Mouse (Mus musculus): ENCODE measurements around the gene Ambra1. TPM values are rescaled to one million over a fixed set of nuclear protein-coding genes. Genes with fewer than 3 reads are reported as not detected.

Ambra1 gene
- polyA plus RNA-seq, 1 experiment from 2014 or later = 23.6 TPM

DNA sequence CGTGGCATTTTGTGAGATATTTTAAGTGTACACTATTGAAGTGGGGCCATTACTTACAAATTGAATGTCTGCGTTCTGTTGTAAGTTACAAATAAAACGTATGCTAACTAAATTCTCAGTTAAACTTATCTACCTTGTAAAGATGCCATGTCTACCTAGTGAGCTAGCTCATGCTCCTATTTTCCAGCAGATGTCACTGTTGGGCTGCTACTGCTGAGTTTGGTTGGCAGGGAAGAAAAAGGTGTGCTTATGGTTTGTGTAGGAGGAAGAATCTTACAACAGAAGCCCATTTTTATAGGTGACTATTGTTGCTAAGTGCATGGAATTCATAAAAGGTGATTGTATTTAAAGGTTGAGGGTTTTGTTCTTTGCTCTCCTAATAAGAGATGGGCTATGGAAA, 49.2 kb downstream of the Ambra1 start:
- H3K27me3 ChIP-seq (ENCODE audit: control insufficient read depth, insufficient read depth, low read length) = no peaks in the 10 kb centered on the region
- H3K27ac ChIP-seq (ENCODE audit: low read depth, low read length) = no peak overlapping the region
- H3K4me2 ChIP-seq (ENCODE audit: low read depth, low read length) = no peak overlapping the region
- H3K4me3 ChIP-seq (ENCODE audit: low read depth, low read length) = no peak overlapping the region
- no peak overlapping the region for H3K9ac ChIP-seq (replicated peaks; ENCODE audit: low read depth, low read length)
- no peaks in the 10 kb centered on the region for H3K36me3 ChIP-seq (ENCODE audit: control insufficient read depth, insufficient read depth, low read length)
- no peaks in the 10 kb centered on the region for H3K9me3 ChIP-seq (ENCODE audit: control insufficient read depth, low read length)
- no peaks in the 10 kb centered on the region for H3K4me1 ChIP-seq (ENCODE audit: control insufficient read depth, insufficient read depth, low read length)
- peak; percentile 58; the same call in 1 of the 2 replicates for ATAC-seq (ENCODE audit: low read depth)
- 73% methylated on average over 3 of the region's 3 CpGs for WGBS

DNA sequence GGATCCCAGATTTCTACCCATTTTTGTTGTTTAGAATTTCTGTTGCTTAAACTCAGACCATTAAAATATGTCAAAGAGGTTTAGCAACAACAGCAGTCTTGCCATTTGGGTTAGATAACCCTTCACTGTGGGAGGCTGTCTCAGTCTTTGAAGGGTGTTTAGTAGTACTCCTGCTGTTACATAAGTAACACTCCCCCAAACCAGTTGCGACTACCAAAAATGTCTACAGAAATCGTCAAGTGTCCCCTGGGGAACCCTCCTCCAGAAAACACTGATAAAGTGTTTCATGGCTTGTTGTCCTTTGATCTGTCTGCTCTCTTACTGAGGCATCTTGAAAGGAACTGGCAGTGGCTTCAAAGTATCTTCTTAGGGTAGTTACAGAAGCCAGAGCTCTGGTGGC, 61.7 kb downstream of the Ambra1 start:
- no peaks in the 10 kb centered on the region for H3K36me3 ChIP-seq (ENCODE audit: control insufficient read depth, insufficient read depth, low read length)
- H3K9ac ChIP-seq (replicated peaks; ENCODE audit: low read depth, low read length) = no peak overlapping the region
- ATAC-seq (ENCODE audit: low read depth) = no peak
- WGBS = 28% methylated on average over 2 of the region's 2 CpGs
- H3K27me3 ChIP-seq (ENCODE audit: control insufficient read depth, insufficient read depth, low read length) = no peaks in the 10 kb centered on the region
- H3K27ac ChIP-seq (ENCODE audit: low read depth, low read length) = no peak overlapping the region
- H3K9me3 ChIP-seq (ENCODE audit: control insufficient read depth, low read length) = no peaks in the 10 kb centered on the region
- H3K4me1 ChIP-seq (ENCODE audit: control insufficient read depth, insufficient read depth, low read length) = 0 out of 2 replicates have a peak, but pooled peaks cover 7% of the 10 kb centered on the region
- H3K4me2 ChIP-seq (ENCODE audit: low read depth, low read length) = no peak overlapping the region
- no peak overlapping the region for H3K4me3 ChIP-seq (ENCODE audit: low read depth, low read length)

DNA sequence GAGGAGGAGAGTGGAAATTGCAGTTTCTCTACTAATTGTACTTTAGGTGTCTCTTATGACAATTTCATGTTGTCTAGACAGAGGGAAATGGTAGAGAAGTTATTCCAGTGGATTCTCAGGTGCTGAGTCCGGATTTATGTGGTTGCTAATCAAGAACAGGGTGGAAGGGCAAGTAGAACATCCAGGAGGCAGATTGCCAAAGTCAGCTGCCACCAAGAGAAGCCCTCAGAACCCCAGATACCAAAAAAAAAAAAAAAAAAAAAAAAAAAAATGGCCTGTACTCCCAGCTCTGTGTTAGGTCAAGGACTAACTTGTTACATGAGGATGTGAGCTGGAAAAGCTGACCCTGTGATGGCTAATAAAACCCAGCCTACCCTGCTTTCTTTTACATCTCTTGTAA, 62.4 kb downstream of the Ambra1 start:
- Histone ChIP-seq H3K27me3 (ENCODE audit: control insufficient read depth, insufficient read depth, low read length) (no peaks in the 10 kb centered on the region), H3K9me3 (ENCODE audit: control insufficient read depth, low read length) (no peaks in the 10 kb centered on the region), H3K9ac (replicated peaks; ENCODE audit: low read depth, low read length) (no peak overlapping the region), H3K4me2 (ENCODE audit: low read depth, low read length) (no peak overlapping the region), H3K27ac (ENCODE audit: low read depth, low read length) (no peak overlapping the region), H3K36me3 (ENCODE audit: control insufficient read depth, insufficient read depth, low read length) (no peaks in the 10 kb centered on the region), H3K4me1 (ENCODE audit: control insufficient read depth, insufficient read depth, low read length) (0 out of 2 replicates have a peak, but pooled peaks cover 7% of the 10 kb centered on the region), H3K4me3 (ENCODE audit: low read depth, low read length) (no peak overlapping the region)
- no peak for ATAC-seq (ENCODE audit: low read depth)
- 80% methylated on average over 1 of the region's 1 CpGs for WGBS

DNA sequence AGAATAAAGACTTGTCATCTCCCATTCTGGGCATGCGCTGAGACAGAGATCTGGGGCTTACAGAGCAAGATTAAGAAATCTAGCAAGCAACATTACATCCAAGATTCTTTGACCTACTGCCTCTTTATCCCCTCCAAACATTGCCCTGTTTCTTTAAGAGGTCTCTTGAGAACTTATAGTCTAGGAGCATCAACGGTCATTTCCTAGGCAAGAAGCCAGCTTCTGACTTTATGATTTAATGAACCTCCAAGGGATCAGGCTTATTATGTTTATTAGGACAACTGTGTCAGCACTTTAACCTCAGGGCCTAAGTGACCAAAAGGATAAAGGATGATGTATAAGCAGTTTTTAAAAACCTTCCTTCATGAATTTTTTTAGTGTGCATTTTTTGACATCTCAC, 64.5 kb downstream of the Ambra1 start:
- Histone ChIP-seq H3K27ac (ENCODE audit: low read depth, low read length) (no peak overlapping the region), H3K9me3 (ENCODE audit: control insufficient read depth, low read length) (no peaks in the 10 kb centered on the region), H3K27me3 (ENCODE audit: control insufficient read depth, insufficient read depth, low read length) (no peaks in the 10 kb centered on the region), H3K4me3 (ENCODE audit: low read depth, low read length) (no peak overlapping the region), H3K36me3 (ENCODE audit: control insufficient read depth, insufficient read depth, low read length) (no peaks in the 10 kb centered on the region), H3K9ac (replicated peaks; ENCODE audit: low read depth, low read length) (no peak overlapping the region), H3K4me2 (ENCODE audit: low read depth, low read length) (no peak overlapping the region), H3K4me1 (ENCODE audit: control insufficient read depth, insufficient read depth, low read length) (0 out of 2 replicates have a peak, but pooled peaks cover 7% of the 10 kb centered on the region)
- WGBS = 57% methylated on average over 2 of the region's 2 CpGs
- no peak for ATAC-seq (ENCODE audit: low read depth)

DNA sequence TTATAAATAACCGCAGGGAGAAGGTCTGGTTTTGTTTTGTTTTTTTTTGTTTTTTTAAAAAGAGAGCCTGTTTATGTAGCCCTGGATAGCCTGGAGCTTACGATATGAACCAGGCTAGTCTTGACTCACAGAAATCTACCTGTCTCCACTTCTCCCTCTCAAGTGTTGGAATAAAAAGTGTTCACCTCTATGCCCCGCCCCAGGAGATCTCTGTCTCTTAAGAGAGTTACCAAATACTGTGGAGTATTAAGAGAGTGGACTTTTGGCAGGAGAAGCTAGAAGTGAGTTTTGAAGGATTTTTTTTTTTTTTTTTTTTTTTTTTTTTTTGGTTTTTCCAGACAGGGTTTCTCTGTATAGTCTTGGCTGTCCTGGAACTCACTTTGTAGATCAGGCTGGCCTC, 65.2 kb downstream of the Ambra1 start:
- Histone ChIP-seq H3K27ac (ENCODE audit: low read depth, low read length) (no peak overlapping the region), H3K4me2 (ENCODE audit: low read depth, low read length) (no peak overlapping the region), H3K27me3 (ENCODE audit: control insufficient read depth, insufficient read depth, low read length) (no peaks in the 10 kb centered on the region), H3K9ac (replicated peaks; ENCODE audit: low read depth, low read length) (no peak overlapping the region), H3K4me1 (ENCODE audit: control insufficient read depth, insufficient read depth, low read length) (0 out of 2 replicates have a peak, but pooled peaks cover 7% of the 10 kb centered on the region), H3K36me3 (ENCODE audit: control insufficient read depth, insufficient read depth, low read length) (no peaks in the 10 kb centered on the region), H3K9me3 (ENCODE audit: control insufficient read depth, low read length) (no peaks in the 10 kb centered on the region), H3K4me3 (ENCODE audit: low read depth, low read length) (no peak overlapping the region)
- ATAC-seq (ENCODE audit: low read depth) = no peak
- WGBS = 80% methylated on average over 3 of the region's 3 CpGs

DNA sequence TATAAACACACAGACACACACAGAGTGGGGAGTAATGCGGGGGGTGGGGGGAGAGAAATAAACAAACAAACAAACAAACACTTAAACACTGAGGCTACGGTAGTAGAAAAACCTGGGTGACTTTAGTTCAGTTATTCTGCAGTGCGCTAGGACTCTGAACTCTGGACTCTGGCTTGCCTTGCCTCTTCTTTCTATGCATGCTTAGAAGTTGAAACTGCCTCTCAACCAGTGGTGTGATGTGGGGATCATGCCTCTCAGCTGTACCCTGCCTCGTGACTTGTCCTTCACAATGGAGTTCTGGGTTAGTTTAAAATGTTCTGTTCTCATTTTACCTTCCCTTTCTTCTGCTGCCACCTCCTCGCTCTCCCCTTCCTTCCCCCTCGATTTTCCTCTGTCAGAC, 81.5 kb downstream of the Ambra1 start:
- WGBS = 92% methylated on average over 6 of the region's 6 CpGs
- H3K4me1 ChIP-seq (ENCODE audit: control insufficient read depth, insufficient read depth, low read length) = no peaks in the 10 kb centered on the region
- H3K27me3 ChIP-seq (ENCODE audit: control insufficient read depth, insufficient read depth, low read length) = no peaks in the 10 kb centered on the region
- ATAC-seq (ENCODE audit: low read depth) = no peak
- no peaks in the 10 kb centered on the region for H3K9me3 ChIP-seq (ENCODE audit: control insufficient read depth, low read length)
- 0 out of 2 replicates have a peak, but pooled peaks cover 4% of the 10 kb centered on the region for H3K36me3 ChIP-seq (ENCODE audit: control insufficient read depth, insufficient read depth, low read length)
- no peak overlapping the region for H3K4me2 ChIP-seq (ENCODE audit: low read depth, low read length)
- H3K4me3 ChIP-seq (ENCODE audit: low read depth, low read length) = no peak overlapping the region
- no peak overlapping the region for H3K9ac ChIP-seq (replicated peaks; ENCODE audit: low read depth, low read length)
- no peak overlapping the region for H3K27ac ChIP-seq (ENCODE audit: low read depth, low read length)

DNA sequence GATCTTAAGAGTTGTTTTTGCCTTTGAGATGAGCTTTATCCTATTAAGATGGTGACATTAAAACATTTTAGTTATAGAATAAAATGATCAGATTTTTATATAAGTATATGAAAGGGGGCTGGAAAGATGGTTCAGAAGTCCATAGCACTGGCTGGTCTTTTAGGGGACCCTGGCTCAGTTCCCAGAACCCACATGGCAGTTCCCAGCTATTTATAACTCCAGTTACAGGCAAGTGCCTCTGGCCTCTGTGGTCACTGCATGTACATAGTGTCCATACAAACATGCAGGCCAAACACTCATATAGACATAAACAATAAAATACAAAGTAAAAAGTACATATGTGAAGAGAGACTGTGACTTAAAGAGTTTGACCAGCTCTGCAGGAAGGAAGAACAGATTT, 86.8 kb downstream of the Ambra1 start:
- H3K4me3 ChIP-seq (ENCODE audit: low read depth, low read length) = no peak overlapping the region
- no peak overlapping the region for H3K27ac ChIP-seq (ENCODE audit: low read depth, low read length)
- H3K27me3 ChIP-seq (ENCODE audit: control insufficient read depth, insufficient read depth, low read length) = no peaks in the 10 kb centered on the region
- H3K4me1 ChIP-seq (ENCODE audit: control insufficient read depth, insufficient read depth, low read length) = no peaks in the 10 kb centered on the region
- H3K9ac ChIP-seq (replicated peaks; ENCODE audit: low read depth, low read length) = no peak overlapping the region
- H3K4me2 ChIP-seq (ENCODE audit: low read depth, low read length) = no peak overlapping the region
- no peak for ATAC-seq (ENCODE audit: low read depth)
- no peaks in the 10 kb centered on the region for H3K36me3 ChIP-seq (ENCODE audit: control insufficient read depth, insufficient read depth, low read length)
- H3K9me3 ChIP-seq (ENCODE audit: control insufficient read depth, low read length) = no peaks in the 10 kb centered on the region

DNA sequence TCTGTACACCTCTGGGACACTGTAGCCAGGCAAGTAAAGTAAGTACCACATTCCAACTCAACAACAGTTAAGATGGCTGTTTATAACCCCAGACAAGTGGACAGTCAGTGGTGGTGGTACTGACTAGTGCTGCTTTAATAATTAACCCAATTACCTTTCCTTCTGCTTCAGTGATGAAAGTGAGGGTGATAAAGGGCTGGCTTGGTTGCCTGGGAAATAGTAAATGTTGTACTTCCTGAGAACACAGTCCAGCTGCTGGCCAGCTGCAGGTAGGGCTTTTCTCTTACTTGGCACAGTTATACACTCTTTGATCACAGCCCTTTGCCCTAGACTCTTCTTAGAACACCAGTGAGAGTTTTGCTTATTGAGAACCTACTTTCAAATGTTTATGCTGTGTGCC, 102.3 kb downstream of the Ambra1 start:
- Histone ChIP-seq H3K36me3 (ENCODE audit: control insufficient read depth, insufficient read depth, low read length) (no peaks in the 10 kb centered on the region), H3K4me2 (ENCODE audit: low read depth, low read length) (no peak overlapping the region), H3K4me3 (ENCODE audit: low read depth, low read length) (no peak overlapping the region), H3K27me3 (ENCODE audit: control insufficient read depth, insufficient read depth, low read length) (no peaks in the 10 kb centered on the region), H3K27ac (ENCODE audit: low read depth, low read length) (no peak overlapping the region), H3K9me3 (ENCODE audit: control insufficient read depth, low read length) (no peaks in the 10 kb centered on the region), H3K9ac (replicated peaks; ENCODE audit: low read depth, low read length) (no peak overlapping the region), H3K4me1 (ENCODE audit: control insufficient read depth, insufficient read depth, low read length) (no peaks in the 10 kb centered on the region)
- ATAC-seq (ENCODE audit: low read depth) = no peak

DNA sequence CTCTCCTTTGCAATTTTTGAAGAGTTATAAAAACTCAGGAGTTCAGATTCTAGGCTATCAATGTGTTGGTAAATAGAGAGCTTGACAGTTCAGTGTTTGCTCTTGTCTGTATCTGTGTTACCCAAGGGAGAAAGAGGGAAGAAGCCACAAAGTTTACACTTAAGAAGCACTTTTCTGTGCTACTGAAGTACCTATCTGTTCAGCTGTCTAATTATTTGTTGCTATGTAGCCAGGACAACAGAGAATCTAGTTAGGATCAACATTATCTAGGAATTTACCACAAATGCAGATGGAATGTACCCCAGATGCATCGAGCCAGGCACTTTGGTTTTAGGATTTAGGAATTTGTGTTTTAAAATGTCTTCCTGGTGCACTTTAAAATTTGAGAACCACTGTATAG, 104.3 kb downstream of the Ambra1 start:
- Histone ChIP-seq H3K36me3 (ENCODE audit: control insufficient read depth, insufficient read depth, low read length) (no peaks in the 10 kb centered on the region), H3K4me3 (ENCODE audit: low read depth, low read length) (no peak overlapping the region), H3K4me2 (ENCODE audit: low read depth, low read length) (no peak overlapping the region), H3K4me1 (ENCODE audit: control insufficient read depth, insufficient read depth, low read length) (no peaks in the 10 kb centered on the region), H3K27ac (ENCODE audit: low read depth, low read length) (no peak overlapping the region), H3K27me3 (ENCODE audit: control insufficient read depth, insufficient read depth, low read length) (no peaks in the 10 kb centered on the region), H3K9ac (replicated peaks; ENCODE audit: low read depth, low read length) (no peak overlapping the region), H3K9me3 (ENCODE audit: control insufficient read depth, low read length) (no peaks in the 10 kb centered on the region)
- 88% methylated on average over 1 of the region's 1 CpGs for WGBS
- no peak for ATAC-seq (ENCODE audit: low read depth)

DNA sequence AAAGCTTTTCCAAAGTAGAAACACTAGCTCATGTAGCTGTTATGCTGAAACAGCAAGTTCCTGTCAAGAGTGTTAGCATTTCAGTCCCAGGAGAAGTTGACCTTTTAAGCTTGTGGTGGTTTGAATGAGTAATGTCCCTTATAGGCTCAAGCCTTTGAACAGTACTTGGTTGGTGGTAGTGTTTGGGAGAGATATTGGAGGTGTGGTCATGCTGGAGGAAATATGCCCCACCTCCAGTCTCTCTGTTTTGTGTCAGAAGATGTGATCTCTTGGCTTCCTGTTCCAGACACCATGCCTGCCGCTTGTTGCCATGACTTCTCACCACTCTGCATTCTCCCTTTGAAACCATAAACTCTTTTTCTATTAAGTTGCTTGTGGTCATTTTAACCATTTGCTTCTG, 105.1 kb downstream of the Ambra1 start:
- H3K4me1 ChIP-seq (ENCODE audit: control insufficient read depth, insufficient read depth, low read length) = no peaks in the 10 kb centered on the region
- 93% methylated on average over 1 of the region's 1 CpGs for WGBS
- no peak overlapping the region for H3K4me3 ChIP-seq (ENCODE audit: low read depth, low read length)
- ATAC-seq (ENCODE audit: low read depth) = no peak
- H3K27me3 ChIP-seq (ENCODE audit: control insufficient read depth, insufficient read depth, low read length) = no peaks in the 10 kb centered on the region
- H3K27ac ChIP-seq (ENCODE audit: low read depth, low read length) = no peak overlapping the region
- no peaks in the 10 kb centered on the region for H3K36me3 ChIP-seq (ENCODE audit: control insufficient read depth, insufficient read depth, low read length)
- H3K9me3 ChIP-seq (ENCODE audit: control insufficient read depth, low read length) = no peaks in the 10 kb centered on the region
- no peak overlapping the region for H3K4me2 ChIP-seq (ENCODE audit: low read depth, low read length)
- no peak overlapping the region for H3K9ac ChIP-seq (replicated peaks; ENCODE audit: low read depth, low read length)

Measured in neural tube, embryonic 14.5 days (tissue).